Mouse (Mus musculus) small intestine, adult 10 weeks (tissue): ENCODE measurements around the gene Gm43302. TPM values are rescaled to one million over a fixed set of nuclear protein-coding genes. Genes with fewer than 3 reads are reported as not detected.

Source experiments
- polyA plus RNA-seq: library from polyadenylated mRNA; stranded (reverse); fragments of 350-450 nt; fragmentation: Illumina TruSeq; extraction: RNeasy Lipid Tissue Mini Kit (QIAGEN cat#74804); gene quantifications from one replicate; pipeline ENCODE4 v1.2.3, GENCODE M21; 2014; ENCODE audit warnings: low replicate concordance

Gm43302 gene
- polyA plus RNA-seq = 0.52 TPM

GRCm38 (mm10) chr5:105293226-105294165, at the start of gene Gm43302, which contains the start of gene Gbp6:
Gene Gm43302, minus strand, starts transcription at chr5:105293695.
Gene Gbp6, minus strand, starts transcription at chr5:105293698.

GRCm38 (mm10) chr5:105239483-105240047, 53.9 kb downstream of the Gm43302 start, which contains the start of gene Gbp10:
Gene Gbp10, minus strand, starts transcription at chr5:105239533.

Other genes starting within 250 kb of the Gm43302 start
- 18.9 TPM for gene Gbp9, start 154.2 kb downstream of the Gm43302 start, polyA plus RNA-seq
- 31.1 TPM for gene Gbp8, start 154.2 kb downstream of the Gm43302 start, polyA plus RNA-seq
- gene Gbp4, start 154.1 kb downstream of the Gm43302 start, polyA plus RNA-seq = 22.6 TPM
- 2.8 TPM for gene Gbp10, start 54.2 kb downstream of the Gm43302 start, polyA plus RNA-seq
- 29.3 TPM for gene Gbp6, start within 50 bp of the Gm43302 start, polyA plus RNA-seq
- 133 TPM for gene Lrrc8b, start 122.1 kb upstream of the Gm43302 start, polyA plus RNA-seq
- 6.5 TPM for gene Lrrc8c, start 225.7 kb upstream of the Gm43302 start, polyA plus RNA-seq